Mouse (Mus musculus) brain, adult 2 months (tissue): ENCODE measurements around the gene Gm20777.
"Not testable (repeated sequence)": the region's sequence is repeated elsewhere in the genome, so short reads cannot be mapped to it uniquely, and the experiment has no call there.

Source experiments
- DNase-seq: peaks from one replicate; pipeline ENCODE4 v3.0.0; 2011; ENCODE audit warnings: low read depth, low spot score

The Gm20777 gene

GRCm38 (mm10) chrY:10752350-10752749 lies at the start of gene Gm20777:
TSS of gene Gm20777 (minus strand) at chrY:10752450.
- not testable (repeated sequence) for DNase-seq

GRCm38 (mm10) chrY:10709551-10709950 lies 42.7 kb downstream of the Gm20777 start:
- DNase-seq: not testable (repeated sequence)

GRCm38 (mm10) chrY:10708761-10709160 lies 43.5 kb downstream of the Gm20777 start:
- not testable (repeated sequence) for DNase-seq

- DNase-seq: not testable (repeated sequence)
Observed at GRCm38 (mm10) chrY:10708226-10708625, 44.0 kb downstream of the Gm20777 start.

- not testable (repeated sequence) for DNase-seq
Observed at GRCm38 (mm10) chrY:10706686-10707085, 45.6 kb downstream of the Gm20777 start.
